Mouse (Mus musculus) heart, embryonic 11.5 days (tissue): ENCODE results near the gene Cst13. TPM values are rescaled to one million over a fixed set of nuclear protein-coding genes. Genes with fewer than 3 reads are reported as not detected.
"Not testable (repeated sequence)": the region's sequence is repeated elsewhere in the genome, so short reads cannot be mapped to it uniquely, and the experiment has no call there.

Experiments
- ATAC-seq: fragments of 200-750 bp; cut with Nextera tagmentation; replicated peaks from 2 replicates; pipeline ENCODE4 v1.8.0; 2017; ENCODE audit warnings: moderate library complexity; ENCODE audit not compliant: insufficient number of reproducible peaks, low FRiP score, low TSS enrichment
- H3K27ac ChIP-seq: fragments of 300-500 bp; sonication (generic); 2 replicates; pipeline ENCODE4 v1.5.1; 2014; ENCODE audit warnings: mild to moderate bottlenecking, low read depth, low read length
- H3K27me3 ChIP-seq: fragments of 300-500 bp; sonication (generic); 2 replicates; pipeline ENCODE4 v1.6.1; 2014; ENCODE audit warnings: mild to moderate bottlenecking, low read length, mixed read lengths; ENCODE audit not compliant: control insufficient read depth, insufficient read depth
- H3K36me3 ChIP-seq: fragments of 300-500 bp; sonication (generic); 2 replicates; pipeline ENCODE4 v1.6.1; 2014; ENCODE audit warnings: mild to moderate bottlenecking, low read length, moderate library complexity, mixed read lengths; ENCODE audit not compliant: control insufficient read depth, insufficient read depth
- H3K4me1 ChIP-seq: fragments of 300-500 bp; sonication (generic); 2 replicates; pipeline ENCODE4 v1.6.1; 2014; ENCODE audit warnings: low read length; ENCODE audit not compliant: control insufficient read depth, insufficient read depth
- H3K4me2 ChIP-seq: fragments of 300-500 bp; sonication (generic); 2 replicates; pipeline ENCODE4 v1.6.1; 2014; ENCODE audit warnings: mild to moderate bottlenecking, moderate library complexity
- H3K4me3 ChIP-seq: fragments of 300-500 bp; sonication (generic); 2 replicates; pipeline ENCODE4 v1.5.1; 2014; ENCODE audit warnings: low read depth, low read length
- H3K9ac ChIP-seq: fragments of 300-500 bp; sonication (generic); 2 replicates; pipeline ENCODE4 v1.6.1; 2014; ENCODE audit warnings: mild to moderate bottlenecking, low read depth, low read length, moderate library complexity
- H3K9me3 ChIP-seq: fragments of 300-500 bp; sonication (generic); replicated peaks from 2 replicates; pipeline ENCODE4 v1.6.1; 2016; ENCODE audit warnings: low read length; ENCODE audit not compliant: control insufficient read depth
- WGBS: fragments of 180-500 bp; shearing (Covaris S2); extraction: QIAGEN DNeasy Blood & Tissue Kit; methylation state at CpG from one replicate; pipeline ENCODE4 v1.1.7; 2014; ENCODE audit not compliant: insufficient replicate concordance; 5-methylcytosine and 5-hydroxymethylcytosine counted together
- polyA plus RNA-seq: library from polyadenylated mRNA; unstranded; fragments of >200 nt; fragmentation: Nextera tagmentation; extraction: Ambion mirVana; gene quantifications from 2 replicates; pipeline ENCODE4 v1.2.1, GENCODE M21; 2014

Cst13 gene
- not detected in 2 replicates for polyA plus RNA-seq

GRCm38 (mm10) chr2:148819909-148820308, at the start of gene Cst13:
Cst13 (plus strand) TSS chr2:148820081.
- no peak within 1 kb of the TSS for H3K9ac ChIP-seq
- H3K9me3 ChIP-seq = no peaks in the 10 kb centered on the region
- no peak within 1 kb of the TSS for H3K27ac ChIP-seq
- ATAC-seq = no peak
- H3K27me3 ChIP-seq = no peaks in the 10 kb centered on the region
- no peak within 1 kb of the TSS for H3K4me3 ChIP-seq
- H3K4me2 ChIP-seq = no peak within 1 kb of the TSS
- H3K4me1 ChIP-seq = no peaks in the 10 kb centered on the region
- no peaks in the 10 kb centered on the region for H3K36me3 ChIP-seq

GRCm38 (mm10) chr2:148771397-148771796, 48.5 kb upstream of the Cst13 start, which contains the start of gene Cst11:
Cst11 (minus strand) TSS chr2:148771497.
- not testable (repeated sequence) for H3K9ac ChIP-seq, H3K27ac ChIP-seq, ATAC-seq, H3K4me1 ChIP-seq, H3K4me2 ChIP-seq, H3K9me3 ChIP-seq, H3K4me3 ChIP-seq, H3K27me3 ChIP-seq, H3K36me3 ChIP-seq
- 81% methylated on average over 4 of the region's 4 CpGs for WGBS

DNA sequence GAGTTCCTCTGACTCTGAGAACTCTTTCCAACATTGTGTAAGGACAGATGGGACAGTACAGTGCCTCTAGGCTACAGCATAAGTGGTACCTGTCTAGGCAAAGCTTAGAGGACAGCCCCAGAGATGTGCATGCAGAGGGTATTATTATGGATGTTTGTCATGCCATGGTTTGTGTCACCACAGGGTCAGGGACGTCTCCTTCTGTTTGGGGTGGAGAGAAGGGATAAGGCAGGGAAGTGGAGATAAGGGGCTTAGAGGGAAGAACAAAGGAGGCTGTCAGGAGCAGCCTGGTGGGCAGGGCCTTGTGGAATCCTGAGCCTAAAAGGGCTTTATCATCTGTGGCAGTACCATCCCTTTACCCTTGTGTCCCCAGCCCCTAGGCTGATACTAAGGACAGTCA, 38.2 kb upstream of the Cst13 start, which contains the start of gene 8030411F24Rik:
Gene 8030411F24Rik (plus strand): TSS at position 301 of the 400 bp plus-strand sequence.
- no peaks in the 10 kb centered on the region for H3K36me3 ChIP-seq
- no peak within 1 kb of the TSS for H3K4me3 ChIP-seq
- H3K4me1 ChIP-seq = no peaks in the 10 kb centered on the region
- H3K9ac ChIP-seq = no peak within 1 kb of the TSS
- ATAC-seq = no peak
- H3K27ac ChIP-seq = no peak within 1 kb of the TSS
- H3K9me3 ChIP-seq = no peaks in the 10 kb centered on the region
- no peak within 1 kb of the TSS for H3K4me2 ChIP-seq
- 5% methylated on average over 1 of the region's 1 CpGs for WGBS
- H3K27me3 ChIP-seq = no peaks in the 10 kb centered on the region

- Histone ChIP-seq H3K27ac (no peak within 1 kb of the TSS), H3K36me3 (no peaks in the 10 kb centered on the region), H3K4me2 (no peak within 1 kb of the TSS), H3K4me3 (no peak within 1 kb of the TSS), H3K27me3 (no peaks in the 10 kb centered on the region), H3K9ac (no peak within 1 kb of the TSS), H3K9me3 (no peaks in the 10 kb centered on the region), H3K4me1 (no peaks in the 10 kb centered on the region)
- no peak for ATAC-seq
- WGBS = 88% methylated on average over 6 of the region's 6 CpGs
These were observed 30.7 kb upstream of the Cst13 start, which contains the start of gene Cst12 for GRCm38 (mm10) chr2:148789142-148789541. Cst12 (plus strand) TSS chr2:148789361.

DNA sequence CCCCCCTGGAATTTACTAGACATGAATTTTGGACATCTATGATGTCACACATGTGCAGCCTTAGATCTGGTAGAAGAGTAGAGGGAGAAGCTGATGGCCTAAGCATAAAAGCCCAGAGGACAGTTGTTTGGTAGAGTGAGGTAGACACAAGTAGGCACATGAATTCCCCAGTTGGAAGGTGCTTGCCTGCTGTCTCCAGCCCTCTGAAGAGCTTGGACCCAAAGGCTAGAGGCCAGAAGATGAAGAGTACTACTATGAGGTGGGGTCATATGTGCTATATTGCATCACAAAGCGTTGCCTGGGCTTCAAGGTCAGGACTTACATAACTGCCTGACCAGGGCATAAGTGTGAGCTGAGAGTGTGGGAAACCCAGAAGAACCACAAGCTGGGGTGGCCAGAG, 21.4 kb upstream of the Cst13 start, which contains the start of gene Cst8:
Gene Cst8 (plus strand): TSS at position 301 of the 400 bp plus-strand sequence.
- Histone ChIP-seq H3K36me3 (no peaks in the 10 kb centered on the region), H3K9ac (no peak within 1 kb of the TSS), H3K4me2 (no peak within 1 kb of the TSS), H3K27ac (no peak within 1 kb of the TSS), H3K4me3 (no peak within 1 kb of the TSS), H3K4me1 (peaks cover 6% of the 10 kb centered on the region; the same call in 1 of the 2 replicates), H3K27me3 (no peaks in the 10 kb centered on the region), H3K9me3 (no peaks in the 10 kb centered on the region)
- ATAC-seq = no peak
- WGBS = 84% methylated on average over 1 of the region's 1 CpGs

- Histone ChIP-seq H3K36me3 (no peaks in the 10 kb centered on the region), H3K27ac (no peak overlapping the region), H3K9me3 (no peaks in the 10 kb centered on the region), H3K9ac (no peak overlapping the region), H3K4me3 (no peak overlapping the region), H3K27me3 (no peaks in the 10 kb centered on the region), H3K4me1 (peaks cover 6% of the 10 kb centered on the region; the same call in 1 of the 2 replicates), H3K4me2 (no peak overlapping the region)
- no peak; the same call in 1 of the 2 replicates for ATAC-seq
- 56% methylated on average over 3 of the region's 3 CpGs for WGBS
These were observed 18.4 kb upstream of the Cst13 start for GRCm38 (mm10) chr2:148801491-148801921.

DNA sequence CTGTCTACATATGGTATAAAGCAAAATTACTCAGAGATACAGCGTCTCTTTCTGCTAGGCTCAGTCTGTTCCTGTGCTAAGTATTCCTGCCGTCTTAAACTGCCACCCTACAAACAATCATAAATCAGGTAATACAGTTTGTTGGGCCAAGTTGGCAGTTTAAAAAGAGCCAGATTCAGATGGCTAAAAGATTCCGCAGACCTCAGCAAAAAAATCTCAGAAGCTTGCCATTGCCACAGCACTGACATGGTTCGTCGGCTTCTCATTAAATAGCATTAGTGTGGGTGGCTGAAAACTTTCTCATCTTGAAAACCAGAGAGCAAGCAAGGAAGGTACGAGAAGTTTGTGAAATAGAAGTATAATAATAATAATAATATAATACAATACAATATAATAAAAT, 13.2 kb upstream of the Cst13 start:
- H3K9me3 ChIP-seq = no peaks in the 10 kb centered on the region
- no peak overlapping the region for H3K9ac ChIP-seq
- peaks cover under 1% of the 10 kb centered on the region; the same call in 1 of the 2 replicates for H3K4me1 ChIP-seq
- no peak for ATAC-seq
- H3K27ac ChIP-seq = no peak overlapping the region
- no peak overlapping the region for H3K4me2 ChIP-seq
- no peaks in the 10 kb centered on the region for H3K36me3 ChIP-seq
- H3K27me3 ChIP-seq = no peaks in the 10 kb centered on the region
- H3K4me3 ChIP-seq = no peak overlapping the region
- WGBS = 77% methylated on average over 6 of the region's 6 CpGs

- Histone ChIP-seq H3K4me2 (no peak overlapping the region), H3K36me3 (no peaks in the 10 kb centered on the region), H3K27ac (no peak overlapping the region), H3K27me3 (no peaks in the 10 kb centered on the region), H3K9me3 (no peaks in the 10 kb centered on the region), H3K4me1 (no peaks in the 10 kb centered on the region), H3K9ac (no peak overlapping the region), H3K4me3 (no peak overlapping the region)
- 47% methylated on average over 1 of the region's 1 CpGs for WGBS
- ATAC-seq = no peak
These were observed 6.1 kb downstream of the Cst13 start for GRCm38 (mm10) chr2:148825986-148826385.

DNA sequence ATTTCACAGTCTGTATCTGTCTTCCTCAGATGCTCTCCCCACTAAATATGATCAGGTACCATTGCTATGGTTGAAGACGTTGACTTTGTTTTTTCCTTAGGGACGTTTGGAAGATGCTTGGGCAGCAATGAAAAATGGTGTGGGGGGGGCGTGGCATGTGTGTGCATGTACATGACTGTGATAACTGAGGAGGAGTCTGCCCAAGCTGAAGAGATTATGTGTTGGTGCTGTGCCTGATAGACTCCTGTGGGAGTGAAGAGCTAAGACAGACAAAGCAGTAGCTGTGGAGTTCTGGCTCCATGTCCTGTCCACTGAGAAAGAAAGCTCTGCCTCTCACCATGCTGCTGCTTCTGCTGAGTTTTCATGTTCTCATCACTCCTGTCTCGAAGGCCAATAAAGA, 15.0 kb downstream of the Cst13 start, which contains the start of gene Cst9:
Gene Cst9 (plus strand): TSS at position 236 of the 400 bp plus-strand sequence.
- H3K9me3 ChIP-seq = no peaks in the 10 kb centered on the region
- no peaks in the 10 kb centered on the region for H3K27me3 ChIP-seq
- no peak for ATAC-seq
- H3K36me3 ChIP-seq = no peaks in the 10 kb centered on the region
- no peak within 1 kb of the TSS for H3K4me3 ChIP-seq
- no peak within 1 kb of the TSS for H3K4me2 ChIP-seq
- no peak within 1 kb of the TSS for H3K9ac ChIP-seq
- WGBS = 58% methylated on average over 4 of the region's 4 CpGs
- no peak within 1 kb of the TSS for H3K27ac ChIP-seq
- H3K4me1 ChIP-seq = no peaks in the 10 kb centered on the region
